Mouse (Mus musculus) kidney, embryonic 15.5 days (tissue): ENCODE data around the gene Ifitm1. TPM values are rescaled to one million over a fixed set of nuclear protein-coding genes. Genes with fewer than 3 reads are reported as not detected.

ENCODE experiments used
- ATAC-seq: fragments of 200-750 bp; cut with Nextera tagmentation; replicated peaks from 2 replicates; pipeline ENCODE4 v1.8.0; 2017; ENCODE audit warnings: moderate TSS enrichment; ENCODE audit not compliant: low FRiP score
- H3K27ac ChIP-seq: fragments of 300-500 bp; sonication (generic); 2 replicates; pipeline ENCODE4 v1.5.1; 2015; ENCODE audit warnings: mild to moderate bottlenecking, inconsistent platforms
- H3K27me3 ChIP-seq: fragments of 300-500 bp; sonication (generic); 2 replicates; pipeline ENCODE4 v1.6.1; 2015; ENCODE audit warnings: inconsistent platforms
- H3K36me3 ChIP-seq: fragments of 300-500 bp; sonication (generic); 2 replicates; pipeline ENCODE4 v1.6.1; 2015; ENCODE audit warnings: inconsistent platforms
- H3K4me1 ChIP-seq: fragments of 300-500 bp; sonication (generic); 2 replicates; pipeline ENCODE4 v1.6.1; 2015; ENCODE audit warnings: inconsistent platforms
- H3K4me2 ChIP-seq: fragments of 300-500 bp; sonication (generic); 2 replicates; pipeline ENCODE4 v1.6.1; 2015; ENCODE audit warnings: moderate library complexity, mild to moderate bottlenecking, inconsistent platforms
- H3K4me3 ChIP-seq: fragments of 300-500 bp; sonication (generic); replicated peaks from 2 replicates; pipeline ENCODE4 v1.5.1; 2015; ENCODE audit warnings: mild to moderate bottlenecking, inconsistent platforms
- H3K9ac ChIP-seq: fragments of 300-500 bp; sonication (generic); 2 replicates; pipeline ENCODE4 v1.6.1; 2015; ENCODE audit warnings: mild to moderate bottlenecking, inconsistent platforms
- H3K9me3 ChIP-seq: fragments of 300-500 bp; sonication (generic); replicated peaks from 2 replicates; pipeline ENCODE4 v1.6.1; 2016; ENCODE audit warnings: inconsistent platforms
- WGBS: fragments of 180-500 bp; shearing (Covaris S2); methylation state at CpG from one replicate; pipeline ENCODE4 v1.1.7; 2015; ENCODE audit warnings: mixed read lengths; 5-methylcytosine and 5-hydroxymethylcytosine counted together
- polyA plus RNA-seq: library from polyadenylated mRNA; unstranded; fragments of >200 nt; fragmentation: Nextera tagmentation; extraction: Ambion mirVana; gene quantifications from 2 replicates; pipeline ENCODE4 v1.2.1, GENCODE M21; 2015

Ifitm1 gene
- polyA plus RNA-seq, 1 experiment from 2014 or later = 59.7 TPM

DNA sequence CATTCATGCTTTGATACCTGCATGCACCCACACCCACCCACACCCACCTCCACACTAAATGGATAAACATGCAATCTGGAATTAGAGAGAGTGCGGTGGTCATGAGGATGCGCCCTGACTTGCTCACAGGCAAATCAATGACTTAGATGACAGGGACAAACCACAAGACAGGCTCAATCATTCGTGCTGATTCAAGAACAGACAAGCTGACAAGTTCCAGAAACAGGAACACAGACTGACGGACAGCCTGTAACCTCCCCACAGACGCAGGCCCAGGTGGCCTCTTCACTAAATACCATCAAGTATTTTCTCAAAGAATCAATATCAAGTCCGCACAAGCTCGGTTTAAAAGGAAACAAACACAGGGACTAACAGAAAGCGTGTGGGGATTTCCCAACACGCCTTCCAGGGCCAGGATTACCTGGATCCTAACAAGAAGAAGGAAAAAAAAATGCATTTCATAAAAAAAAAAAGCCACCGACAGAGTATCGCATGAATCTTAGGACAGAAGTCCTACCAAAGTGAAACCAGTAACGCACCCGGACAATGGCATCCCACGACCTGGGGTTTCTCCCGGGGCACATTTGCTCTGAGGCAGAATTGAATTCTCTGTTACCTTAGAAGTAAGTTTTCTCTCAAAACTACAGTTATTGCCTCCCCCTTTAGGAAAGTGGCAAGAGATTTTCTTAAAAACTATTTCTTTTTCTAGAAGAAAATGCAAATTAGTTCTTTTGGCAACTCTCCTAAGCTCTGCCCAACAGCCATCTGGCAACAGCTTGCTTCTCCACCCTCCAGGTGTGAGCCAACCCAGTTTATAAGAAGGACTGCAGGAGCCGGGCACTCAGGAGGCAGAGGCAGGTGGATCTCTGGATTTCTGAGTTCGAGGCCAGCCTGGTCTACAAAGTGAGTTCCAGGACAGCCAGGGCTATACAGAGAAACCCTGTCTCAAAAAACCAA, 20.4 kb downstream of the Ifitm1 start:
- Histone ChIP-seq H3K27me3 (no peaks in the 10 kb centered on the region), H3K36me3 (no peaks in the 10 kb centered on the region), H3K27ac (no peak overlapping the region), H3K4me2 (no peak overlapping the region), H3K9ac (no peak overlapping the region), H3K4me1 (no peaks in the 10 kb centered on the region), H3K9me3 (no peaks in the 10 kb centered on the region), H3K4me3 (no peak overlapping the region)
- 91% methylated on average over 17 of the region's 17 CpGs for WGBS
- ATAC-seq = no peak

DNA sequence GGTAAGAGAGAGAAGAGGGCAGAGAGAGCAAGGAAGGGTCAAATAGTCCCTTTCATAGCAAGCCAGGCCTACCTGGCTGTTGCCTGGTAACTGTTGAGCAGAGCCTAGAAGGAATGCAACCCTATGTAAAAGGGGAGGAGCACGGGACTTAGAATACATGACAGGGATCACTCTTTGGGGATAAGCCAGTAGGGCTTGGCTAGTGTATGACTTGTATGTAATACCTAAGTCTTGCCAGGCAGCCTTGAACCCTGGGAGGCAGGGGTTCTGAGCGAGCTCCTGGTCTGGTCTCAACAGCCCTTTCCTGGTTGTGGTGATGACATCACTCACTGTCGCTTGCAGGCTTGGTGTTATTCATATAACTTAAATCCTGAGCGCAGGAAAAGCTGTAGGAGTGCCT, 22.0 kb downstream of the Ifitm1 start:
- WGBS = 81% methylated on average over 4 of the region's 4 CpGs
- no peaks in the 10 kb centered on the region for H3K9me3 ChIP-seq
- no peaks in the 10 kb centered on the region for H3K4me1 ChIP-seq
- no peak for ATAC-seq
- H3K27me3 ChIP-seq = no peaks in the 10 kb centered on the region
- H3K4me3 ChIP-seq = no peak overlapping the region
- no peaks in the 10 kb centered on the region for H3K36me3 ChIP-seq
- H3K4me2 ChIP-seq = no peak overlapping the region
- H3K9ac ChIP-seq = no peak overlapping the region
- H3K27ac ChIP-seq = no peak overlapping the region

DNA sequence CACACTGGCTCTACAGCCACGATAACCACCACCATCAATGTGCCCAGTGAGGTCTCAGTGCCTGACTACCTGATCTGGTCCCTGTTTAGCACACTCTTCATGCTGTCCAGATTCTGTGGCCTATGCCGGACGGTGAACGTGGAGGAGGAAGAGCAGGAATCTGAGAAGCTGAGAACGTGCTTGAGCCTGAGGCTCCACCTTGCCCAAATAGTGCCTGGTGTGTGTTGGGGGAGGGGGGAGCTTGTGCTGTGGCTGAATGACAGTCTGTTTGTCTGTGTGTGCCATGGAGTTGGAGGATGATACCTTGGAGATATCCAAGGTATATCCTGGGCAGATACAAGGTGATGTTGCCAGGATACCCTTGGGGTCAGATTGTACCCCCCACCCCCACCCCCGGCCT, 23.2 kb downstream of the Ifitm1 start:
- Histone ChIP-seq H3K4me1 (no peaks in the 10 kb centered on the region), H3K9me3 (no peaks in the 10 kb centered on the region), H3K36me3 (no peaks in the 10 kb centered on the region), H3K9ac (no peak overlapping the region), H3K4me3 (no peak overlapping the region), H3K27me3 (no peaks in the 10 kb centered on the region), H3K4me2 (no peak overlapping the region), H3K27ac (no peak overlapping the region)
- 43% methylated on average over 6 of the region's 6 CpGs for WGBS
- ATAC-seq = no peak

DNA sequence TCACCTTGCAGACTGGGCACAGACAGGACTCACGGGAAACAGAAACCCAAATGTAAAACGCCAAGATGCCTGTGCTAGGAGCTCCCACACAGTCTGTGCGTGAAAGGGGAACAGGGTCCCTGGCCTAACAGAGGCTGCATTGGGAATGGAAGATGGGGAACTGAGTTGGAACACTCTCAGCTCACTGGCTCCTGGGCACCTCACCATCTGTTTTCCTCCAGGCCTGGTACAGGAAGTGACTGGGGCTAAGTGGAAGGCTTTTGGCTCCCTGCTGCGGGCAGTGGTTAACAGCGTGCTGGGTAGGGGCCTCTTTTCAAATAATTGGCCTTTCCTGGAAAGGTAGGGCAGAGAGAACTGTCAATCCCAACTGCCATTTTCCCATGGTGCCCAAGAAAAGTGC, 23.6 kb downstream of the Ifitm1 start:
- 66% methylated on average over 5 of the region's 5 CpGs for WGBS
- no peaks in the 10 kb centered on the region for H3K4me1 ChIP-seq
- H3K27ac ChIP-seq = no peak overlapping the region
- H3K9me3 ChIP-seq = no peaks in the 10 kb centered on the region
- H3K9ac ChIP-seq = no peak overlapping the region
- no peak for ATAC-seq
- H3K4me3 ChIP-seq = no peak overlapping the region
- H3K36me3 ChIP-seq = no peaks in the 10 kb centered on the region
- H3K27me3 ChIP-seq = no peaks in the 10 kb centered on the region
- no peak overlapping the region for H3K4me2 ChIP-seq

DNA sequence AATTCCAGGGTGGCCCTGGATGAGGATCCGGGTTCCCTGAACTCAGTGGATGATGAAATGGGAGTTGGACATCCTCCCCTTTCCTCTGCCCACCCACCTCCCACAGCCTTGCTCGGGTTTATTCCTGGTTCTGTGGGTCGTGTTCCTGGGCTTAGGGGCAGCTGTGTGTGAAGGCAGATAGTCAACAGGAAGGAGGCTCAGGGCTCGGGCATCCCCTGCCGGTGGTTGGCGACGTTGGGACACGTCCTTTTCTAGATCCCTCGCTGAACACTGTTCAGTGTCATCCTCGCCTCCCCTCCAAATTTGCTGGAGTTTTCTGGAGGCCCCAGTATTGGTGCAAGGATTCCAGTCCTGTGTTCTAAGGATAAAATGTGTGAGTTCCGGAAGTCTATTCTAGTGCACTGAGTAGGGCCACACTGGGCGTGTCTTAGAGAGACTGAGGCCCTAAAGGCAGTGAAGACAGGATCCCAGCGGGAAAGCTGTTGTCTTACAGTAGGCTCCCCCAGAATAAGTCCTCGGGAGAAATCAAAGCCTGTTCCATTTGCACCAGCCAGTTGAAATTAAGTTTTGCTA, 24.2 kb downstream of the Ifitm1 start:
- ATAC-seq = no peak
- Histone ChIP-seq H3K4me2 (no peak overlapping the region), H3K9ac (no peak overlapping the region), H3K4me1 (no peaks in the 10 kb centered on the region), H3K36me3 (no peaks in the 10 kb centered on the region), H3K27me3 (no peaks in the 10 kb centered on the region), H3K4me3 (no peak overlapping the region), H3K27ac (no peak overlapping the region), H3K9me3 (no peaks in the 10 kb centered on the region)
- WGBS = 84% methylated on average over 14 of the region's 14 CpGs

DNA sequence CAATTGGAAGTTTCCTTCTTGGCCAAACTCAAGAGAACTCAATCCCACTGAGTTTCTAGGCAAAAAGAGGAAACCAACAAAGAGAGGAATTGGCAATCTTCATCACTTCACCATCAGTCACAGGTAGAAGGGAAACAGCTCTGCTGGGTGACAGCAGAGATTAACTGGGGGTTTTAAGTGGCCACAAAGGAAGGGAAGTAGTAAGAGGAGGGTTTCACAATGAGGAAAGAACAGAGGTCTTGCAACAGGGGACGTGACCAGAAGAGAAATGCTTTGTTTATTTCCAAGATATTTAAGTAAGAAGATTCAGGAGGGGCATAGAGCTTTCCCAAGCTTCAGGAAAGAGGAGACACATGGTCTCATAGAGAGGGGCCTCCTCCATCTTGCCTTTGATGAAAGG, 30.8 kb downstream of the Ifitm1 start:
- no peak overlapping the region for H3K4me3 ChIP-seq
- H3K4me2 ChIP-seq = no peak overlapping the region
- no peak overlapping the region for H3K9ac ChIP-seq
- ATAC-seq = no peak
- no peaks in the 10 kb centered on the region for H3K27me3 ChIP-seq
- WGBS = 61% methylated on average over 1 of the region's 1 CpGs
- no peak overlapping the region for H3K27ac ChIP-seq
- H3K36me3 ChIP-seq = no peaks in the 10 kb centered on the region
- no peaks in the 10 kb centered on the region for H3K4me1 ChIP-seq
- H3K9me3 ChIP-seq = no peaks in the 10 kb centered on the region

DNA sequence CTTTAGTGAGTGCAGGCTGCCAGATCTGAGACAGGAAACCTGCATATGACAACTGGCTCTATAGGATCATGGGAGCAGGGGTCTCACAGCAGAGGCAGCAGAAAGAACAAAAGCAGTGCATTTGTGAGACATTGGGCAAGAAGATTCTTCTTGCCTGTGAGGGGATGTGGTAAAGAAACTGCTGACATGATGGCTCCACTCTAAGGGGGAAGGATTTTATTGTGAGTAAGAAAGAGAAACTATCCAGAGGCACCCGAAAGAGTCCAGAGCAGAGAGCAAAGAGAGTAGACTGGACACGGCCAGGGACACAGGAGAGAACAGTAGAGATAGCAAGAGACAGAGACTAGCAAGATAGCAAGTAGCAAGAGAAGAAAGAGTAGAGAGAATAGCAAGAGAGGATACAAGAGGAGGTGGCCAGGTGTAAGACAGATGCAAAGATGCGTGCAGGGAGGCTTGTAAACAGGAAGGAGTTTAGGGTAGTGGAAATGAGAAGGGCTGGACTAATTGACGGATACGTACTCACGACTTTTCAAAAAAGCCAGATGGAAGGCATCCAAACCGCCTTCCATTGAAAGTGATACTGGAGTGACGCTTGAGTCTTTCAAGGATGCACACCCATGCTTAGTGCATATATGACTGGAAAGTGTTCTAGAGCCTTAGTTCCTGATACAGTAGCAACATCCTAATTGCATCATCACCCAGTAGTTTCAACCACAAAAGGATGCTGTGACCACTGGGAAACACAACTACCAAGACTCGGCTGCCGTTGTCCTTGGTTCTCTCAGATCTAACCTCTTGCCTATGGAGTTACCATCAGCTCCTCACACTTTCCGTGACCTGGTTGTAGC, 32.1 kb downstream of the Ifitm1 start:
- no peaks in the 10 kb centered on the region for H3K27me3 ChIP-seq
- ATAC-seq = no peak
- H3K9ac ChIP-seq = no peak overlapping the region
- H3K27ac ChIP-seq = no peak overlapping the region
- no peaks in the 10 kb centered on the region for H3K4me1 ChIP-seq
- no peaks in the 10 kb centered on the region for H3K9me3 ChIP-seq
- H3K36me3 ChIP-seq = no peaks in the 10 kb centered on the region
- no peak overlapping the region for H3K4me3 ChIP-seq
- no peak overlapping the region for H3K4me2 ChIP-seq
- 87% methylated on average over 11 of the region's 11 CpGs for WGBS

DNA sequence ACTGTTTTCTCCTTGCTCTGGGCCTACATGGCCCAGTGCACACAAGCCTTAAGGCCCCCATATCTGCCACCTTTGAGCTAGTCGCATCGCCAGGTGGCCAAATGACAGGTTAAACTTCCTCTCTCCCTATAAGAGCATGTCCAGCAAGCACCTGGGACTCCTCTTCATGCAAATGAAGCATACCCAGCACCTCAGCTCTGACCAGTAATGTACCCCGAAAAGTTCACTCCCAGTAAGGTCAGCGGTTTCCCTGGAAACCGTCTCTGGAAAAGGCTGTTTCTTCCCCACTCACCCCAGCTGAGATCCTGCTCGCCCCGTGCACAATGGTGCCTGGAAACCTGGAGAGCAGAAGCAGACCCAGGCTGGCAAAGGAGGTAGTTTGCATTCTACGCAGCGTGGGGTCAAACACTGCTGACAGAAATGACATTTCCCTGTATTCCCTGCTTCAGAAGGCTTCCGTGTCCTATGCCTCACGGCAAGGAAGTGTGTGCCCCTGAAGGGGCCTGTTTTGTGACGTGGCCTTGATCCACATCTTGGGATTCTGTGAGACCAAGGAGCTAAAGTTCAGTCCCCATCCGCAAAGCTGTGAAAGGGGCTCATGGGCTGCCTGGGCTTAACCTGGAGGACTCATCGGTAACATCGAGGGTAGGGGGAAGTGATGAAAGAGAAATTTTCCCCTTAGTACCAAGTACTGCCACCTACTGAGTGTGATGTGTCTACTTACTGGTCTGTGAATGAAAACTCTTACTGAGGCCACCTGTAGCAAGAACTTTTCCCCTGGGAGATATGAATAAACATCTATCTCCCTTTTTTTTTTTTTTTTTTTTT, 34.1 kb downstream of the Ifitm1 start:
- 80% methylated on average over 15 of the region's 15 CpGs for WGBS
- H3K4me3 ChIP-seq = no peak overlapping the region
- H3K4me1 ChIP-seq = no peaks in the 10 kb centered on the region
- no peak overlapping the region for H3K27ac ChIP-seq
- no peak overlapping the region for H3K9ac ChIP-seq
- H3K27me3 ChIP-seq = no peaks in the 10 kb centered on the region
- no peak for ATAC-seq
- no peaks in the 10 kb centered on the region for H3K36me3 ChIP-seq
- no peaks in the 10 kb centered on the region for H3K9me3 ChIP-seq
- no peak overlapping the region for H3K4me2 ChIP-seq

DNA sequence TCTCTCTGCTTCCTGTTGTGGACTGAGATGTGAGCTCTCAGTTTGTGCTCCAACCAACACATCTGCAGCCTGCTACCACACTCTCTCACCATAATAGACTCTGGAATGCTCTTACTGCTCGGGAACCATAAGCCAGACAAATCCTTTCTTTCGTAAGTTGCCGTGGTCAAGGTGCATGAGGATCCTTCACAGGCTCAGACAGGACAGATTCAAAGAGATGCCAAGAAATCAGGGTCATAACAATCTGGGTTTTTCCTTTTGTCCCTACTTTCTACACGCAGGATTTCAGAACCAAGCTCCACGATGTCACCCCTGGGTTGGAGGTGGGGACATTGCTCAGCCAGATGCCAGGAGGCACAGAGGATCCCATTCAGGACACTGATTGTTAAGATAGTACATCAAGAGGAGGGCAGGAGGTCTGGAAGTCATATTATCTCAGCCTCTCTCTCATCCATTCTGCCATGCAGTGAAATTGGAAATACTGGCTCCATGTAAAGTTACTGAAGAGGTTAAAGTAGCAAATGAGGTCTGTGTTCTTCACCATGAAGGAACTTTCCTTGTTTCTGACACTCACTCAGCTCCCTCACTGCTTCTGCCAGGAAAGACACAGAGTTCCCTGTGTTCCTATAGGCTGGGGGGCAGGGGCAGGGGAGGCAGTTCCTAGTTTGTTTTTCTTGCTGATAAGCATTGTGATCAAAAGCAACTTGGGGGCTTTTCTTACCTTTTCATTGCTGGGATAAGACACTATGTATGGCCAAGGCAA, 36.4 kb downstream of the Ifitm1 start:
- no peaks in the 10 kb centered on the region for H3K36me3 ChIP-seq
- no peaks in the 10 kb centered on the region for H3K27me3 ChIP-seq
- no peak overlapping the region for H3K4me2 ChIP-seq
- no peak for ATAC-seq
- H3K27ac ChIP-seq = no peak overlapping the region
- no peaks in the 10 kb centered on the region for H3K9me3 ChIP-seq
- WGBS = 90% methylated on average over 5 of the region's 5 CpGs
- no peak overlapping the region for H3K4me3 ChIP-seq
- peaks cover 3% of the 10 kb centered on the region for H3K4me1 ChIP-seq
- H3K9ac ChIP-seq = no peak overlapping the region

DNA sequence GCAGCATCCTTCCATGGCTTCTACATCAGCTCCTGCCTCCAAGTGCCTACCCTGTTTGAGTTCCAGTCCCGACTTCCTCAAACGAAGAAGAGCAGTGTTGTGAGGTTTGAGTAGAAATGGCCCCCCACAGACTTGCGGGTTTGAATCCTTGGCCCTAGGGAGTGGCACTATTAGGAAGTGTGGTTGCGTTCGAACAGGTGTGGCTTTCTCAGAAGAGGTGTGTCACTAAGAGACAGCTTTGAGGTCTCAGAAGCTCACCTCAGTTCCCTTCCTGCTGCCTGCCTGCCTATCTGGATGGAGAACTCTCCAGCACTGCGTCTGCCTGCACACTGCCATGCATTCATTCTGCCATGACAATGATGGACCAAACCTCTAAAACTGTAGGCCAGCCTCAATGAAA, 39.4 kb downstream of the Ifitm1 start:
- H3K9me3 ChIP-seq = no peaks in the 10 kb centered on the region
- WGBS = 90% methylated on average over 6 of the region's 6 CpGs
- peaks cover 29% of the 10 kb centered on the region for H3K4me1 ChIP-seq
- no peaks in the 10 kb centered on the region for H3K36me3 ChIP-seq
- H3K9ac ChIP-seq = no peak overlapping the region
- ATAC-seq = no peak
- H3K27ac ChIP-seq = no peak overlapping the region
- H3K27me3 ChIP-seq = no peaks in the 10 kb centered on the region
- H3K4me2 ChIP-seq = no peak overlapping the region
- no peak overlapping the region for H3K4me3 ChIP-seq

DNA sequence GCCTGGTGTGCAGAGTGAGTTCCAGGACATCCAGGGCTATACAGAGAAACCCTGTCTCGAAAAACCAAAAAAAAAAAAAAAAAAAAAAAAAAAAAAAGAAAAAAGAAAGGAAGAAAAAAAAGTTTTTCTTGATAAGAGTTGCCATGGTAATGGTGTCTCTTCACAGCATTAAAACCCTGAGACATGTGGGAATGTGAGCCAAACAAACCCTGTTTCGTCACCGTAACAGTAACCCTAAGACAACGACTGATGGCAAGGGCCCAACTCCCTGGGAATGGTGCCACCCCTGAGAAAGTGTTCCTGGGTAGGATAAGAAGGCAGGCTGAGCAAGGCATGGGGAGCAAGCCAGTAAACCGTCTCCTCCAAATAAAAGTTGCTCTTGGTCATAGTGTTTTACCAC, 39.9 kb downstream of the Ifitm1 start:
- Histone ChIP-seq H3K36me3 (no peaks in the 10 kb centered on the region), H3K27ac (no peak overlapping the region), H3K4me1 (peaks cover 30% of the 10 kb centered on the region), H3K9ac (no peak overlapping the region), H3K4me2 (no peak overlapping the region), H3K4me3 (no peak overlapping the region), H3K9me3 (no peaks in the 10 kb centered on the region), H3K27me3 (no peaks in the 10 kb centered on the region)
- WGBS = 86% methylated on average over 5 of the region's 5 CpGs
- no peak for ATAC-seq
